Mouse (Mus musculus) liver, adult 2 months (tissue): ENCODE results near the gene Wap. TPM values are rescaled to one million over a fixed set of nuclear protein-coding genes. Genes with fewer than 3 reads are reported as not detected.

Experiments
- DNase-seq: peaks from one replicate; pipeline ENCODE4 v3.0.0-alpha.2; 2011; ENCODE audit warnings: low read depth, low spot score; ENCODE audit errors: extremely low read depth
- H3K27ac ChIP-seq: fragments of 200-500 bp; replicated peaks from 2 replicates; pipeline ENCODE4 v1.5.1; 2012; ENCODE audit warnings: low read depth, mild to moderate bottlenecking, control low read depth, inconsistent platforms, low read length; ENCODE audit not compliant: insufficient read depth
- H3K27me3 ChIP-seq: fragments of 200-500 bp; 2 replicates; pipeline ENCODE4 v1.6.1; 2012; ENCODE audit warnings: mild to moderate bottlenecking, moderate library complexity, low read length, inconsistent platforms; ENCODE audit not compliant: control insufficient read depth, insufficient read depth
- H3K36me3 ChIP-seq: fragments of 200-500 bp; 2 replicates; pipeline ENCODE4 v1.6.1; 2012; ENCODE audit warnings: low read length, inconsistent platforms; ENCODE audit not compliant: control insufficient read depth, insufficient read depth
- H3K4me1 ChIP-seq: fragments of 200-500 bp; 2 replicates; pipeline ENCODE4 v1.6.1; 2011; ENCODE audit warnings: low read length; ENCODE audit not compliant: control insufficient read depth, insufficient read depth
- H3K4me3 ChIP-seq: fragments of 200-500 bp; 2 replicates; pipeline ENCODE4 v1.5.1; 2011; ENCODE audit warnings: low read depth, mild to moderate bottlenecking, control low read depth, low read length, moderate library complexity; ENCODE audit not compliant: insufficient read depth
- H3K79me2 ChIP-seq: fragments of 200-500 bp; 2 replicates; pipeline ENCODE4 v1.6.1; 2012; ENCODE audit warnings: inconsistent platforms, mild to moderate bottlenecking, low read length, moderate library complexity; ENCODE audit not compliant: control insufficient read depth, insufficient read depth
- H3K9ac ChIP-seq: fragments of 200-500 bp; 2 replicates; pipeline ENCODE4 v1.6.1; 2012; ENCODE audit warnings: low read depth, mild to moderate bottlenecking, control low read depth, inconsistent platforms, low read length
- CTCF ChIP-seq: fragments of 200-500 bp; IDR thresholded peaks from 2 replicates; pipeline ENCODE4 v1.5.1; 2011; ENCODE audit warnings: low read depth, low read length, control low read depth
- POLR2A ChIP-seq: fragments of 200-500 bp; IDR thresholded peaks from 2 replicates; pipeline ENCODE4 v1.6.1; 2011; ENCODE audit warnings: low read length, control low read depth; ENCODE audit not compliant: insufficient read depth; ENCODE audit errors: extremely low read depth
- WGBS: fragments of 180-500 bp; shearing (Covaris S2); methylation state at CpG from one replicate; pipeline ENCODE4 v1.1.7; 2018; 5-methylcytosine and 5-hydroxymethylcytosine counted together
- polyA plus RNA-seq: library from polyadenylated mRNA; depleted of rRNA; stranded (reverse); fragments of >200 nt; gene quantifications from 2 replicates; pipeline ENCODE4 v1.2.3, GENCODE M21; 2012
- total RNA-seq: library from RNA; depleted of rRNA; stranded (reverse); fragments of >200 nt; gene quantifications from 2 replicates; pipeline ENCODE4 v1.2.3, GENCODE M21; 2014

Wap gene
- total and polyA plus RNA-seq, 2 experiments, result not detected

- TF ChIP-seq CTCF (no peak), POLR2A (no peak)
- WGBS, result 61% methylated on average over 7 of the region's 7 CpGs
These were observed 37.0 kb upstream of the Wap start for GRCm38 (mm10) chr11:6675402-6675801.

DNA sequence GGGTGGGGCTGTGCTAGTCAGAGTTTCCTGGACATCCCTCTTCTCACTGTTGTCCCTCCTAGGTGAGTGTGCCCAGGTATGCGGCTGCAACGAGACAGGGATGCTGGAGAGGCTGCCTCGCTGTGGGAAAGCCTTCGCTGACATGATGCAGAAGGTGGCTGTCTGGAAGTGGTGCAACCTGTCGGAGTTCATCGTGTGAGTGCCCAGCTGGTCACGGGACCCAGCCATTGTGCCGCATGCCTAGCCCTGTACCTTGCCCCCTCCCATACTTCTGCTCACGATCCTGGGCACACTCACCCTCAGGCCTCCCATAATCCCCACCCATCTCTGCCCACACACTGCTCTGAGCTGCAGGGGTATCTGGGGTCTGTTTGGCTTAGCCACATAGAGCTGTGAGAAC lies 36.3 kb upstream of the Wap start:
- WGBS, result 88% methylated on average over 9 of the region's 9 CpGs
- Histone ChIP-seq H3K27ac (no peak overlapping the region), H3K4me1 (no peaks in the 10 kb centered on the region)

More at GRCm38 (mm10) chr11:6675402-6675801, 37.0 kb upstream of the Wap start:
- no peaks in the 10 kb centered on the region for H3K79me2 ChIP-seq
- DNase-seq, result no peak
- no peak overlapping the region for H3K9ac ChIP-seq
- H3K27ac ChIP-seq, result no peak overlapping the region
- H3K36me3 ChIP-seq, result no peaks in the 10 kb centered on the region
- H3K4me3 ChIP-seq, result no peak overlapping the region
- H3K27me3 ChIP-seq, result no peaks in the 10 kb centered on the region
- H3K4me1 ChIP-seq, result no peaks in the 10 kb centered on the region

DNA sequence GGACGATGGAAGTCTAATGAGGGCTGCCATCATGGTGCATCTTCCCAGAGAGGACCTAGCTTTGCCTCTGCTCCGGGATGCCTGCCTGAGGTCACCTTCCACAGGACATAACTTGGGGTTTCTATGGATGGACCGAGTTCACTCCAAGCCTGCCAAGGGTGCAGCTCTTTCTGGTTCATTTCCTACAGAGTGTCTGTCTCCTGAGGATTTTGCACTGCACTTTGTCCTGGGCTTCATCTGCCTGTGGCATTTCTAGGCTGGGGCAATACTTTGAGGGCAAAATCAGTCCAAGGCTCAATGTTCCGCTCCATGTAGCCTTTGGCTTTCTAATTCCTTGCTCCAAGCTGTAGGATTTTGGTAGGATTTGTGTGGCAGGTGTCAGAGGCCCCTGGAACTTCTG lies 32.4 kb upstream of the Wap start:
- DNase-seq, result no peak
- Histone ChIP-seq H3K36me3 (no peaks in the 10 kb centered on the region), H3K79me2 (no peaks in the 10 kb centered on the region), H3K4me3 (no peak overlapping the region), H3K9ac (no peak overlapping the region), H3K27me3 (no peaks in the 10 kb centered on the region), H3K4me1 (no peaks in the 10 kb centered on the region), H3K27ac (no peak overlapping the region)
- 80% methylated on average over 4 of the region's 4 CpGs for WGBS
- no peak for TF ChIP-seq CTCF
- TF ChIP-seq POLR2A, result no peak

More for the DNA sequence above, 36.3 kb upstream of the Wap start:
- no peaks in the 10 kb centered on the region for H3K27me3 ChIP-seq
- no peak overlapping the region for H3K4me3 ChIP-seq
- TF ChIP-seq CTCF (no peak), POLR2A (no peak)
- no peak for DNase-seq
- H3K36me3 ChIP-seq, result no peaks in the 10 kb centered on the region
- H3K9ac ChIP-seq, result no peak overlapping the region
- H3K79me2 ChIP-seq, result no peaks in the 10 kb centered on the region

- Histone ChIP-seq H3K36me3 (no peaks in the 10 kb centered on the region), H3K9ac (no peak overlapping the region), H3K27ac (no peak overlapping the region), H3K79me2 (no peaks in the 10 kb centered on the region), H3K27me3 (no peaks in the 10 kb centered on the region), H3K4me3 (no peak overlapping the region), H3K4me1 (no peaks in the 10 kb centered on the region)
- WGBS, result 49% methylated on average over 2 of the region's 2 CpGs
- no peak for TF ChIP-seq POLR2A
- no peak for TF ChIP-seq CTCF
- no peak for DNase-seq
These were observed 31.6 kb upstream of the Wap start for GRCm38 (mm10) chr11:6670044-6670443.

GRCm38 (mm10) chr11:6669041-6669440 lies 30.6 kb upstream of the Wap start:
- no peaks in the 10 kb centered on the region for H3K4me1 ChIP-seq
- H3K79me2 ChIP-seq, result no peaks in the 10 kb centered on the region
- H3K27ac ChIP-seq, result no peak overlapping the region
- H3K4me3 ChIP-seq, result no peak overlapping the region
- H3K36me3 ChIP-seq, result no peaks in the 10 kb centered on the region
- H3K27me3 ChIP-seq, result no peaks in the 10 kb centered on the region
- DNase-seq, result no peak
- 66% methylated on average over 9 of the region's 9 CpGs for WGBS
- no peak overlapping the region for H3K9ac ChIP-seq
- TF ChIP-seq POLR2A (no peak), CTCF (no peak)

- Histone ChIP-seq H3K27ac (no peak overlapping the region), H3K36me3 (no peaks in the 10 kb centered on the region), H3K9ac (no peak overlapping the region), H3K27me3 (no peaks in the 10 kb centered on the region), H3K4me1 (no peaks in the 10 kb centered on the region), H3K4me3 (no peak overlapping the region), H3K79me2 (no peaks in the 10 kb centered on the region)
- 75% methylated on average over 2 of the region's 2 CpGs for WGBS
- no peak for DNase-seq
- no peak for TF ChIP-seq CTCF
- no peak for TF ChIP-seq POLR2A
These were observed 28.2 kb upstream of the Wap start for GRCm38 (mm10) chr11:6666634-6667033.
